Mouse (Mus musculus): ENCODE data around the gene Megf8. TPM values are rescaled to one million over a fixed set of nuclear protein-coding genes. Genes with fewer than 3 reads are reported as not detected.
A peak's percentile ranks its signal among the peaks of the same experiment; 100 is the strongest.

Megf8 gene
- total and polyA plus RNA-seq, 3 experiments: 21.5 to 31.7 (median 28.9) TPM

DNA sequence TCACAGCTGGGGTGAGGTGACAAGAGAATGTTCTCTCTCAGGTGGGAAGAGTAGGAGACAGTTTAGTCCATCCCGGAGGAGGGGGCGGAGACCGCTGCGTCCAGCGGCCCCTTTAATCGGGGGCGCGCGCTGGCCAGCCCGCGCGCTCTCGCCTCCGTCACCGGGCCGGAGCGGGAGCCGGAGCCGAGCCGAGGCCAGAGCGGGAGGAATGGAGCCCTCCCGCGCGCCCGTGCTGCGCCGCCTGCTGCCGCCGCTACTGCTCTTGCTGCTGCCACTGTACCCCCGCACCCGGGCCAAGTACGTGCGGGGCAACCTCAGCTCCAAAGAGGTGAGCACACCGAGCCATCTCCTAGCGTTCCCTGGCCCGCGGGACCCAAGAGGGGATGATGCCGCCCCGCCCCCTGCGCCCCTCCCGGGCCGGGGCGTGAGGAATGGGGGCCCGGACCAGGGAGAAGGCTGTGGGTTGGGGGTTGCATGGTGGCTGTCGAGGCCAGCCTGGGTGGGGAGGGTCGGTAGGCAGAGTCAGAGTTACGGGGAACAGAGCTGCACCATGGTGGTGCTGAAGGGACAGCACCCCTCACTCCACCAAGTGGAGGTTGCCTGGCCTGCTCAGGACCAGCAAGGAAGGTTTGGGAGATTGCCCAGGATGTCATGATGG, 10.9 kb upstream of the Megf8 start, which contains the start of gene Tmem145:
Gene Tmem145, plus strand, starts transcription at position 151 of the 658 bp plus-strand sequence.
- H3K36me3 ChIP-seq (ENCODE audit: control insufficient read depth, insufficient read depth, low read length): no peaks in the 10 kb centered on the region
- TF ChIP-seq CTCF (IDR thresholded peaks at IDR 0.05) (no peak), EP300 (IDR thresholded peaks at IDR 0.05; ENCODE audit: insufficient read depth, low read depth, low read length) (no peak)
- H3K4me1 ChIP-seq (ENCODE audit: control insufficient read depth, insufficient read depth, low read length): no peaks in the 10 kb centered on the region
- intact Hi-C loops (cut with DNase I): no loop called here
- H3K4me3 ChIP-seq: peak within 1 kb of the TSS; percentile 47
- H3K79me2 ChIP-seq (replicated peaks; ENCODE audit: control insufficient read depth, insufficient read depth, low read length): no peaks in the 10 kb centered on the region
- under 1% methylated on average over 47 of the region's 47 CpGs for WGBS
- no peak within 1 kb of the TSS for H3K27ac ChIP-seq
- no peak within 1 kb of the TSS for H3K9ac ChIP-seq (ENCODE audit: low read depth, low read length)
- peaks cover 3% of the 10 kb centered on the region; the same call in 1 of the 2 replicates for H3K27me3 ChIP-seq (ENCODE audit: control insufficient read depth, insufficient read depth, low read length)
- DNase-seq: no peak

- H3K4me3 ChIP-seq: no peak overlapping the region
- intact Hi-C loops (cut with DNase I): no loop called here
- H3K27me3 ChIP-seq (ENCODE audit: control insufficient read depth, insufficient read depth, low read length): peaks cover 3% of the 10 kb centered on the region; the same call in 1 of the 2 replicates
- TF ChIP-seq EP300 (IDR thresholded peaks at IDR 0.05; ENCODE audit: insufficient read depth, low read depth, low read length): no peak
- TF ChIP-seq CTCF (IDR thresholded peaks at IDR 0.05): no peak
- no peak for TF ChIP-seq POLR2A (IDR thresholded peaks at IDR 0.05; ENCODE audit: insufficient read depth, low read depth, low read length)
- no peaks in the 10 kb centered on the region for H3K4me1 ChIP-seq (ENCODE audit: control insufficient read depth, insufficient read depth, low read length)
- 39% methylated on average over 2 of the region's 2 CpGs for WGBS
- DNase-seq: no peak
- H3K9ac ChIP-seq (ENCODE audit: low read depth, low read length): no peak overlapping the region
- no peaks in the 10 kb centered on the region for H3K79me2 ChIP-seq (replicated peaks; ENCODE audit: control insufficient read depth, insufficient read depth, low read length)
- H3K36me3 ChIP-seq (ENCODE audit: control insufficient read depth, insufficient read depth, low read length): no peaks in the 10 kb centered on the region
- no peak overlapping the region for H3K27ac ChIP-seq
Observed at GRCm38 (mm10) chr7:25306614-25306996, 10.4 kb upstream of the Megf8 start.

DNA sequence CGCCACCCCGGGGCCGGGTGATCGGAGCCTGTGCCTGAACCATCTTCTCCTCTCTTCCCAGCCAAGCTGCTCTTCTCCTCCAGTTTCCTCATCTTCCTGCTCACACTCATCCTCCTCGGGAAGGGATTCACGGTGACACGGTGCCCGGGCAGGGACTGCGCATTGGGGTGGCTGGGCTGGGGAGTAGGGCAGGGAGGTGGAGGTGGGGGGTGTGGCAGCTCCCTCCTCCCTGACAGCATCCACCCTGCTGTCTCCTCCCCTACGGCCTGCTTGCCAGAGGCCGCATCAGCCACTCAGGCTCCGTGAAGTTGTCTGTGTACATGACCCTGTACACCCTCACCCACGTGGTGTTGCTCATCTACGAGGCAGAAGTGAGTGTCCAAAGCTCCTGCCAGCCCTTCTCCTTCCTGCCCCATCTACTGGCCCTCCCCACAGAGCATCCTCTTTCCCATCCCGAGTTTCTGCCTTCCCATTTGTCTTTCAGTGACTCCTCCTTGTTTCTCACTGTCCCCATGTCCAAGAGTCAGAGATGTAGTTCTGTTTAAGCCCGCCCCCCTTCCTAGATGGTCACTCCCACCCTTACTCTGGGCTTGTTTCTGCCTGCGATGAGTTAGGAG, 8.2 kb upstream of the Megf8 start:
- WGBS: 56% methylated on average over 17 of the region's 17 CpGs

DNA sequence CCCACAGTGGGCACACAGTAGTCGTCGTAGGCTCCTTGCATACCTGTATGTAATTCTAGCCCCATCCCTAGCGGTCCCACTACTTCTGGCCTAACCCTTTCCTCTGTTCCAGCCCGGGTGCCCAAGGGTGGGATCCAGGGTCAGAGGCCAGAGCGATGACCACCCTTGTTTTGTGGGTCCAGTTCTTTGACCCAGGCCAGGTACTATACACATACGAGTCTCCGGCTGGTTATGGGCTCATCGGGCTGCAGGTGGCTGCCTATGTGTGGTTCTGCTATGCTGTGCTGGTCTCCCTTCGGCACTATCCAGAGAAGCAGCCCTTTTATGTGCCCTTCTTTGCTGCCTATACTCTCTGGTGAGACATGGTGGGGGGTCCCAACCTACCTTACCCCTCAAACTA, 7.5 kb upstream of the Megf8 start:
- DNase-seq: no peak
- H3K4me1 ChIP-seq (ENCODE audit: control insufficient read depth, insufficient read depth, low read length): no peaks in the 10 kb centered on the region
- no peak overlapping the region for H3K27ac ChIP-seq
- H3K4me3 ChIP-seq: no peak overlapping the region
- WGBS: 84% methylated on average over 9 of the region's 9 CpGs
- H3K9ac ChIP-seq (ENCODE audit: low read depth, low read length): no peak overlapping the region
- TF ChIP-seq CTCF (IDR thresholded peaks at IDR 0.05): no peak
- TF ChIP-seq POLR2A (IDR thresholded peaks at IDR 0.05; ENCODE audit: insufficient read depth, low read depth, low read length): no peak
- no peak for TF ChIP-seq EP300 (IDR thresholded peaks at IDR 0.05; ENCODE audit: insufficient read depth, low read depth, low read length)
- intact Hi-C loops (cut with DNase I): no loop called here
- no peaks in the 10 kb centered on the region for H3K79me2 ChIP-seq (replicated peaks; ENCODE audit: control insufficient read depth, insufficient read depth, low read length)
- H3K27me3 ChIP-seq (ENCODE audit: control insufficient read depth, insufficient read depth, low read length): peaks cover 3% of the 10 kb centered on the region; the same call in 1 of the 2 replicates
- H3K36me3 ChIP-seq (ENCODE audit: control insufficient read depth, insufficient read depth, low read length): no peaks in the 10 kb centered on the region

More for the DNA sequence above, 8.2 kb upstream of the Megf8 start:
- Histone ChIP-seq H3K79me2 (replicated peaks; ENCODE audit: control insufficient read depth, insufficient read depth, low read length) (no peaks in the 10 kb centered on the region), H3K9ac (ENCODE audit: low read depth, low read length) (no peak overlapping the region), H3K4me1 (ENCODE audit: control insufficient read depth, insufficient read depth, low read length) (no peaks in the 10 kb centered on the region), H3K36me3 (ENCODE audit: control insufficient read depth, insufficient read depth, low read length) (no peaks in the 10 kb centered on the region), H3K27ac (no peak overlapping the region), H3K27me3 (ENCODE audit: control insufficient read depth, insufficient read depth, low read length) (peaks cover 3% of the 10 kb centered on the region; the same call in 1 of the 2 replicates), H3K4me3 (no peak overlapping the region)
- TF ChIP-seq CTCF (IDR thresholded peaks at IDR 0.05): no peak
- no peak for TF ChIP-seq POLR2A (IDR thresholded peaks at IDR 0.05; ENCODE audit: insufficient read depth, low read depth, low read length)
- TF ChIP-seq EP300 (IDR thresholded peaks at IDR 0.05; ENCODE audit: insufficient read depth, low read depth, low read length): no peak
- no peak for DNase-seq
- intact Hi-C loops (cut with DNase I): no loop called here

- no peak overlapping the region for H3K4me3 ChIP-seq
- H3K27me3 ChIP-seq (ENCODE audit: control insufficient read depth, insufficient read depth, low read length): peaks cover 11% of the 10 kb centered on the region
- no peak overlapping the region for H3K27ac ChIP-seq
- intact Hi-C loops (cut with DNase I): no loop called here
- TF ChIP-seq EP300 (IDR thresholded peaks at IDR 0.05; ENCODE audit: insufficient read depth, low read depth, low read length) (no peak), CTCF (IDR thresholded peaks at IDR 0.05) (no peak), POLR2A (IDR thresholded peaks at IDR 0.05; ENCODE audit: insufficient read depth, low read depth, low read length) (no peak)
- H3K9ac ChIP-seq (ENCODE audit: low read depth, low read length): no peak overlapping the region
- H3K79me2 ChIP-seq (replicated peaks; ENCODE audit: control insufficient read depth, insufficient read depth, low read length): no peaks in the 10 kb centered on the region
- 77% methylated on average over 11 of the region's 11 CpGs for WGBS
- H3K4me1 ChIP-seq (ENCODE audit: control insufficient read depth, insufficient read depth, low read length): no peaks in the 10 kb centered on the region; the same call in 1 of the 2 replicates
- H3K36me3 ChIP-seq (ENCODE audit: control insufficient read depth, insufficient read depth, low read length): no peaks in the 10 kb centered on the region
- no peak for DNase-seq
Observed at GRCm38 (mm10) chr7:25311193-25311592, 5.8 kb upstream of the Megf8 start.

- H3K9ac ChIP-seq (ENCODE audit: low read depth, low read length): no peak overlapping the region
- H3K79me2 ChIP-seq (replicated peaks; ENCODE audit: control insufficient read depth, insufficient read depth, low read length): no peaks in the 10 kb centered on the region
- H3K27ac ChIP-seq: no peak overlapping the region
- intact Hi-C loops (cut with DNase I): no loop called here
- TF ChIP-seq EP300 (IDR thresholded peaks at IDR 0.05; ENCODE audit: insufficient read depth, low read depth, low read length): no peak
- 32% methylated on average over 7 of the region's 7 CpGs for WGBS
- no peak overlapping the region for H3K4me3 ChIP-seq
- no peak for DNase-seq
- peaks cover 3% of the 10 kb centered on the region; the same call in 1 of the 2 replicates for H3K4me1 ChIP-seq (ENCODE audit: control insufficient read depth, insufficient read depth, low read length)
- H3K36me3 ChIP-seq (ENCODE audit: control insufficient read depth, insufficient read depth, low read length): no peaks in the 10 kb centered on the region
- H3K27me3 ChIP-seq (ENCODE audit: control insufficient read depth, insufficient read depth, low read length): peaks cover 11% of the 10 kb centered on the region
Observed at GRCm38 (mm10) chr7:25313325-25313724, 3.6 kb upstream of the Megf8 start.

Data from heart, adult 2 months (tissue).